Comparison of ENCODE assay signal across 15 mouse cellular contexts in the genomic region with DNA sequence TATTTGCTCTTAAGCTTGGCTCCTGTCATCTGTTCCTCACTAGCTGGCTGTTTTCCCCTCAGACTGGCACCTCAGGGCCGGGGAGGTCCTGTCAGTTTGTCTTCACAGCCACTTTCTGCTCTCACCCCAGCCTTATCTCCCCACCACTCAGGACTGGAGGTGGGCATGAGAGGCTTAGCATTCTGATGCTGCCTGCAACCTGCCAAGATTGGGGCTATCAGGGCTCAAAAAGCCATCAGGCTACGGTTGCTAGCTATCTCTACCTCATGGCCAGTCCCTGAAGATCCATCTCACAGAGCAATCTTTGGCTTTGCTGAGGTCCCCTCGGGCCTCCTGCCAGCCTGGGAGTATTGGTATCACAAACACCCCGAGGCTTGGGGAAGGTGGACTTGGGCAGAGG. TPM values are rescaled to one million over a fixed set of nuclear protein-coding genes. Genes with fewer than 3 reads are reported as not detected.
DNase-seq lines count a peak whose midpoint lies in the region; ATAC-seq and TF ChIP-seq lines count a peak whose summit lies in the region.
"Had no signal": no experiment of that assay in that cellular context is flagged by ENCODE, and none has a peak within 500 bp of the region (broad histone marks: within the 10 kb centered on the region; RNA-seq: fewer than 3 reads in every experiment).

No protein-coding gene starts in this region.

- no peak for TF ChIP-seq CTCF in heart, adult 2 months (IDR thresholded peaks at IDR 0.05)

- no peak overlapping the region for H3K4me3 ChIP-seq in heart, embryonic 16.5 days (ENCODE audit: low read length)
- H3K4me3 ChIP-seq in heart, adult 2 months: no peak overlapping the region
- H3K4me3 ChIP-seq in liver, embryonic 12.5 days: no peak overlapping the region
- H3K4me3 ChIP-seq: forebrain, embryonic 12.5 days; limb, embryonic 13.5 days; neural tube, embryonic 12.5 days had no signal

- peak overlapping the region; percentile 10; the same call in 1 of the 2 replicates for H3K4me2 ChIP-seq in heart, embryonic 16.5 days (ENCODE audit: low read depth, low read length)
- peak overlapping the region; percentile 31 for H3K4me2 ChIP-seq in liver, embryonic 12.5 days
- H3K4me2 ChIP-seq: forebrain, embryonic 12.5 days; limb, embryonic 13.5 days; neural tube, embryonic 12.5 days had no signal

- H3K36me3 ChIP-seq in heart, embryonic 16.5 days (ENCODE audit: control insufficient read depth, insufficient read depth): no peaks in the 10 kb centered on the region
- no peaks in the 10 kb centered on the region for H3K36me3 ChIP-seq in heart, adult 2 months (ENCODE audit: control insufficient read depth, insufficient read depth, low read length)
- no peaks in the 10 kb centered on the region for H3K36me3 ChIP-seq in liver, embryonic 12.5 days
- H3K36me3 ChIP-seq: forebrain, embryonic 12.5 days; limb, embryonic 13.5 days; neural tube, embryonic 12.5 days had no signal

- no peak for TF ChIP-seq POLR2A in heart, adult 2 months (IDR thresholded peaks at IDR 0.05; ENCODE audit: insufficient read depth, low read depth, low read length)

- H3K79me2 ChIP-seq in heart, adult 2 months (replicated peaks; ENCODE audit: control insufficient read depth, insufficient read depth, low read length): no peaks in the 10 kb centered on the region

- no peak for DNase-seq in heart, adult 2 months
- peak; percentile 28 for DNase-seq in c-Kit-positive CD71-positive TER-119-positive erythroid progenitor cells, embryonic 14.5 days (ENCODE audit: low spot score)
- no peak for DNase-seq in layer of hippocampus, adult 9-10 months (ENCODE audit: low spot score)
- DNase-seq: cerebellum, postnatal 10 days; gastrocnemius, postnatal 25 days; heart, postnatal 4 days; kidney, adult 18-20 months; kidney, postnatal 14 days had no signal

- H3K9me3 ChIP-seq in heart, embryonic 16.5 days (replicated peaks; ENCODE audit: control insufficient read depth, low read length): no peaks in the 10 kb centered on the region
- no peaks in the 10 kb centered on the region for H3K9me3 ChIP-seq in liver, embryonic 12.5 days (replicated peaks)
- H3K9me3 ChIP-seq: forebrain, embryonic 12.5 days; limb, embryonic 13.5 days; neural tube, embryonic 12.5 days had no signal

- peak; percentile 32; the same call in 1 of the 2 replicates for ATAC-seq in heart, embryonic 16.5 days (replicated peaks; ENCODE audit: extremely low read depth, insufficient read depth, low FRiP score)
- peak; percentile 40 for ATAC-seq in liver, embryonic 12.5 days
- ATAC-seq in megakaryocyte progenitor cell, adult 5-6 weeks (replicated peaks; ENCODE audit: poor library complexity): peak; percentile 52
- ATAC-seq in CD4-positive, CD25-positive, alpha-beta regulatory T cell, adult 4 months: no peak

- peaks cover 30% of the 10 kb centered on the region for H3K4me1 ChIP-seq in heart, embryonic 16.5 days (ENCODE audit: control insufficient read depth, insufficient read depth, low read length)
- no peaks in the 10 kb centered on the region for H3K4me1 ChIP-seq in heart, adult 2 months (ENCODE audit: control insufficient read depth, insufficient read depth, low read length)
- peaks cover 96% of the 10 kb centered on the region for H3K4me1 ChIP-seq in liver, embryonic 12.5 days

- no peak for TF ChIP-seq EP300 in heart, adult 2 months (IDR thresholded peaks at IDR 0.05; ENCODE audit: insufficient read depth, low read depth, low read length)

- H3K9ac ChIP-seq in heart, embryonic 16.5 days (ENCODE audit: low read length): 0 out of 2 replicates have a peak overlapping the region, but pooled peaks have one; percentile 2
- H3K9ac ChIP-seq in heart, adult 2 months (ENCODE audit: low read depth, low read length): no peak overlapping the region
- H3K9ac ChIP-seq in liver, embryonic 12.5 days: peak overlapping the region; percentile 36; the same call in 1 of the 2 replicates
- H3K9ac ChIP-seq: forebrain, embryonic 12.5 days; limb, embryonic 13.5 days; neural tube, embryonic 12.5 days had no signal

- peak overlapping the region; percentile 55 for H3K27ac ChIP-seq in heart, embryonic 16.5 days (ENCODE audit: low read length)
- H3K27ac ChIP-seq in heart, adult 2 months: no peak overlapping the region
- peak overlapping the region; percentile 81 for H3K27ac ChIP-seq in liver, embryonic 12.5 days
- H3K27ac ChIP-seq: forebrain, embryonic 12.5 days; limb, embryonic 13.5 days; neural tube, embryonic 12.5 days had no signal

- intact Hi-C loops in heart, adult 2 months (cut with DNase I): no loop called here

- no peaks in the 10 kb centered on the region for H3K27me3 ChIP-seq in heart, embryonic 16.5 days (ENCODE audit: control insufficient read depth, insufficient read depth, low read length)
- H3K27me3 ChIP-seq in heart, adult 2 months (ENCODE audit: control insufficient read depth, insufficient read depth, low read length): no peaks in the 10 kb centered on the region
- peaks cover 7% of the 10 kb centered on the region for H3K27me3 ChIP-seq in liver, embryonic 12.5 days (replicated peaks)

- 18% methylated on average over 4 of the region's 4 CpGs for WGBS in heart, embryonic 16.5 days
- 44% methylated on average over 4 of the region's 4 CpGs for WGBS in heart, adult 2 months
- WGBS in liver, embryonic 12.5 days (ENCODE audit: insufficient replicate concordance): 19% methylated on average over 4 of the region's 4 CpGs

RNA-seq across cellular contexts. Expression of gene Stard10, which starts 2.0 kb away (rescaled TPM):
- 27.0 and 31.3 TPM in 2 replicates for polyA plus RNA-seq in heart, embryonic 16.5 days (2015; fragmentation: Nextera tagmentation; extraction: Ambion mirVana)
- 10 to 100 TPM; 53.1 to 62.2 TPM for total RNA-seq in heart, adult 2 months (2021)
- 113 and 141 TPM in 2 replicates for polyA plus RNA-seq in heart, adult 2 months (2012; rRNA removed)
- polyA plus RNA-seq in liver, embryonic 12.5 days (2016; fragmentation: Nextera tagmentation; extraction: Ambion mirVana): 76.9 and 79.5 TPM in 2 replicates
- 50.4 and 59.3 TPM in 2 replicates for total RNA-seq in megakaryocyte progenitor cell, adult 5-6 weeks (2015)
- 23.1 and 31.2 TPM in 2 replicates for total RNA-seq in megakaryocyte progenitor cell, adult 5-6 weeks (2017)
- polyA plus RNA-seq in CD4-positive, CD25-positive, alpha-beta regulatory T cell, adult 4 months (2017; shearing (Covaris generic)): 1 to 10 TPM in 1 of 2 experiments, under 1 TPM in 1; 0.76 to 4.8 TPM

RNA-seq across cellular contexts. Expression of gene Atg16l2, which starts 16.8 kb away (rescaled TPM):
- polyA plus RNA-seq in heart, embryonic 16.5 days (2015; fragmentation: Nextera tagmentation; extraction: Ambion mirVana): 32.1 and 35.1 TPM in 2 replicates
- 1 to 10 TPM; 7.8 to 8.9 TPM for total RNA-seq in heart, adult 2 months (2021)
- polyA plus RNA-seq in heart, adult 2 months (2012; rRNA removed): 22.8 and 27.1 TPM in 2 replicates
- 4.7 and 5.7 TPM in 2 replicates for polyA plus RNA-seq in liver, embryonic 12.5 days (2016; fragmentation: Nextera tagmentation; extraction: Ambion mirVana)
- 9.8 and 14.7 TPM in 2 replicates for total RNA-seq in megakaryocyte progenitor cell, adult 5-6 weeks (2015)
- 6.7 and 7.1 TPM in 2 replicates for total RNA-seq in megakaryocyte progenitor cell, adult 5-6 weeks (2017)
- 10 to 100 TPM; 46.7 to 58.1 TPM for polyA plus RNA-seq in CD4-positive, CD25-positive, alpha-beta regulatory T cell, adult 4 months (2017; shearing (Covaris generic))

RNA-seq across cellular contexts. Expression of gene Arap1, which starts 29.0 kb away (rescaled TPM):
- polyA plus RNA-seq in heart, embryonic 16.5 days (2015; fragmentation: Nextera tagmentation; extraction: Ambion mirVana): 32.6 and 35.1 TPM in 2 replicates
- 10 to 100 TPM; 30.1 to 32.6 TPM for total RNA-seq in heart, adult 2 months (2021)
- polyA plus RNA-seq in heart, adult 2 months (2012; rRNA removed): 55.9 and 68.5 TPM in 2 replicates
- 20.5 and 24.6 TPM in 2 replicates for polyA plus RNA-seq in liver, embryonic 12.5 days (2016; fragmentation: Nextera tagmentation; extraction: Ambion mirVana)
- total RNA-seq in megakaryocyte progenitor cell, adult 5-6 weeks (2015): 34.3 and 41.2 TPM in 2 replicates
- 63.1 and 89.4 TPM in 2 replicates for total RNA-seq in megakaryocyte progenitor cell, adult 5-6 weeks (2017)
- 10 to 100 TPM; 35.9 to 67.2 TPM for polyA plus RNA-seq in CD4-positive, CD25-positive, alpha-beta regulatory T cell, adult 4 months (2017; shearing (Covaris generic))
